Mouse (Mus musculus) forebrain, embryonic 14.5 days (tissue): Measurements from ENCODE around the gene Mafg. TPM values are rescaled to one million over a fixed set of nuclear protein-coding genes. Genes with fewer than 3 reads are reported as not detected.

Experiments used
- ATAC-seq: fragments of 200-750 bp; cut with Nextera tagmentation; 2 replicates; pipeline ENCODE4 v1.8.0; 2017; ENCODE audit warnings: mild to moderate bottlenecking, moderate library complexity
- DNase-seq: peaks from one replicate; pipeline ENCODE4 v3.0.0-alpha.2; 2015; ENCODE audit warnings: low spot score
- H3K27ac ChIP-seq: fragments of 300-500 bp; sonication (generic); 2 replicates; pipeline ENCODE4 v1.5.1; 2014; ENCODE audit warnings: low read depth, mild to moderate bottlenecking, control low read depth, low read length, moderate library complexity
- H3K27me3 ChIP-seq: fragments of 300-500 bp; sonication (generic); replicated peaks from 2 replicates; pipeline ENCODE4 v1.6.1; 2014; ENCODE audit warnings: low read length, control low read depth, mixed read lengths; ENCODE audit not compliant: control insufficient read depth, insufficient read depth
- H3K36me3 ChIP-seq: fragments of 300-500 bp; sonication (generic); 2 replicates; pipeline ENCODE4 v1.6.1; 2014; ENCODE audit warnings: low read length, control low read depth; ENCODE audit not compliant: control insufficient read depth, insufficient read depth
- H3K4me1 ChIP-seq: fragments of 300-500 bp; sonication (generic); 2 replicates; pipeline ENCODE4 v1.6.1; 2014; ENCODE audit warnings: antibody characterized with exemption, low read length, control low read depth; ENCODE audit not compliant: control insufficient read depth, insufficient read depth
- H3K4me2 ChIP-seq: fragments of 300-500 bp; sonication (generic); 2 replicates; pipeline ENCODE4 v1.6.1; 2014; ENCODE audit warnings: mild to moderate bottlenecking, control low read depth, low read length
- H3K4me3 ChIP-seq: fragments of 300-500 bp; sonication (generic); 2 replicates; pipeline ENCODE4 v1.5.1; 2014; ENCODE audit warnings: low read depth, low read length, control low read depth
- H3K9ac ChIP-seq: fragments of 300-500 bp; sonication (generic); 2 replicates; pipeline ENCODE4 v1.6.1; 2014; ENCODE audit warnings: mild to moderate bottlenecking, low read length, control low read depth, moderate library complexity
- H3K9me3 ChIP-seq: fragments of 300-500 bp; sonication (generic); replicated peaks from 2 replicates; pipeline ENCODE4 v1.6.1; 2016; ENCODE audit warnings: low read length, control low read depth, mixed read lengths; ENCODE audit not compliant: control insufficient read depth
- WGBS: fragments of 180-500 bp; shearing (Covaris S2); extraction: QIAGEN DNeasy Blood & Tissue Kit; methylation state at CpG from one replicate; pipeline ENCODE4 v1.1.7; 2014; 5-methylcytosine and 5-hydroxymethylcytosine counted together
- polyA plus RNA-seq: library from polyadenylated mRNA; unstranded; fragments of >200 nt; fragmentation: Nextera tagmentation; extraction: Ambion mirVana; gene quantifications from 2 replicates; pipeline ENCODE4 v1.2.1, GENCODE M21; 2014

Mafg gene
- polyA plus RNA-seq, 1 experiment from 2014 or later: 20.0 TPM

DNA sequence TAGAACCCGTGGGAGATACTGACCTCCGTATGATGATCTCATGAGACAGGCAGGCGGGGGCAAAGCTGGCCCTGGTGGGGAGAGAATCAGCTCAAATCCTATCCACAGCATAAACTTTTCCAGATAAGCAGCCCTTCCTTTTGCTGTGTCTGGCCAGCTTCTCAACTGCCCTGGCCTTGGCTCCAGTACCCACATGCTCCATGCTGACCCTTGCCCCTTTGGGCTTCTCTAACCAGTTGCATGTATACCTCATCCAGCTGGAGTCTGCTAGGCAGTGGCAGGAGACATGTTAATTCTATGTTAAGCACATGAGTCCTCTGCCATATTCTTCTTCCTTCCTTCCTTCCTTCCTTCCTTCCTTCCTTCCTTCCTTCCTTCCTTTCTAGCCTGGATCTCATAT lies 21.3 kb upstream of the Mafg start:
- Histone ChIP-seq H3K27me3 (peaks cover 32% of the 10 kb centered on the region), H3K4me1 (no peaks in the 10 kb centered on the region), H3K27ac (no peak overlapping the region), H3K4me3 (no peak overlapping the region), H3K9me3 (no peaks in the 10 kb centered on the region), H3K9ac (no peak overlapping the region), H3K36me3 (no peaks in the 10 kb centered on the region), H3K4me2 (no peak overlapping the region)
- DNase-seq (no peak), ATAC-seq (no peak)
- 79% methylated on average over 3 of the region's 3 CpGs for WGBS

DNA sequence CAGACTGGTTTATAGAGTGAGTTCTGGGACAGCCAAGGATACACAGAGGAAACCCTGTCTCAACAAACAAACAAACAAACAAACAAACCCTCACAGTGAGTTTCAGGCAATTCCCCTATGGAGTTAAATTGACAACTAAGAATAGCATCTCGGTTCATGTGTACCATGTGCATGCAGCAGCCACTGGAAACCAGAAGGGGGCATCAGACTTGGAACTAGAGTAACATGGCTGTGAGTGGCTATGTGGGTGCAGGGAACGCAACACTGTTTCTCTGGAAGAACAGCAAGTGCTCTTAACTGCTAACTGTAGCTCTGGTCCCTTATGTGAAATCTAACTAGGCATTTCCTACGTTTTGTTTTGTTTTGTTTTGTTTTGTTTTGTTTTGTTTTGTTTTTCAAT lies 18.5 kb upstream of the Mafg start:
- 56% methylated on average over 3 of the region's 3 CpGs for WGBS
- no peaks in the 10 kb centered on the region for H3K36me3 ChIP-seq
- H3K27me3 ChIP-seq: peaks cover 11% of the 10 kb centered on the region; the same call in 1 of the 2 replicates
- no peaks in the 10 kb centered on the region for H3K9me3 ChIP-seq
- H3K27ac ChIP-seq: no peak overlapping the region
- H3K4me1 ChIP-seq: no peaks in the 10 kb centered on the region; the same call in 1 of the 2 replicates
- no peak overlapping the region for H3K4me2 ChIP-seq
- ATAC-seq: no peak
- H3K4me3 ChIP-seq: no peak overlapping the region
- no peak for DNase-seq
- no peak overlapping the region for H3K9ac ChIP-seq

DNA sequence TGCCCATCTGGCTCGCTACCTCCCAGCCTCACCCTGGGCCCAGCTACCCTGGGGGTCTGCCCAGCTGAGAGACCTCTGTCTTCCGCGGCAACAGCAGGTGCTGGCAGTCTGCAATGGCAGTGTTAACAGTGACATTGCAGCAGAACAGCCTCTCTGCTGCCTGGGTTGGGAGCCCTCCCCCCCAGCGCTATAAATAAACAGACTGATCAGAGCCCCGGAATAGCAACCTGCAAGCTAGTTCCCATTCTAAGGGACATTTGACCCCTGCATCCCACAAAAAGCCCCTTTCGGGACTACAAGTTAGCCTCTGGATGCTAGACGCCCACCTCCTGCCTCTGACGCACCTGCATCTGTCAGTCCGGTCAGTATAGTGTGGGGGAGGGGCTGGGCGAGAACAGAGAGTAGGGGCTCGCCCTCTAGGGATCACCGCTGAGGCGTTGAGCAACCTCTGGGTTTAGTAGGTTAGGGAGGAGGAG lies 14.6 kb upstream of the Mafg start, which contains the start of gene Myadml2:
Gene Myadml2 (minus strand): TSS at position 158 of the 476 bp plus-strand sequence.
- DNase-seq (no peak), ATAC-seq (no peak)
- no peak within 1 kb of the TSS for H3K4me3 ChIP-seq
- H3K27ac ChIP-seq: no peak within 1 kb of the TSS
- peaks cover 8% of the 10 kb centered on the region; the same call in 1 of the 2 replicates for H3K27me3 ChIP-seq
- H3K9ac ChIP-seq: no peak within 1 kb of the TSS
- peak within 1 kb of the TSS; percentile 29; the same call in 1 of the 2 replicates for H3K4me2 ChIP-seq
- H3K4me1 ChIP-seq: peaks cover 4% of the 10 kb centered on the region; the same call in 1 of the 2 replicates
- no peaks in the 10 kb centered on the region for H3K9me3 ChIP-seq
- no peaks in the 10 kb centered on the region for H3K36me3 ChIP-seq
- WGBS: 6% methylated on average over 13 of the region's 13 CpGs

DNA sequence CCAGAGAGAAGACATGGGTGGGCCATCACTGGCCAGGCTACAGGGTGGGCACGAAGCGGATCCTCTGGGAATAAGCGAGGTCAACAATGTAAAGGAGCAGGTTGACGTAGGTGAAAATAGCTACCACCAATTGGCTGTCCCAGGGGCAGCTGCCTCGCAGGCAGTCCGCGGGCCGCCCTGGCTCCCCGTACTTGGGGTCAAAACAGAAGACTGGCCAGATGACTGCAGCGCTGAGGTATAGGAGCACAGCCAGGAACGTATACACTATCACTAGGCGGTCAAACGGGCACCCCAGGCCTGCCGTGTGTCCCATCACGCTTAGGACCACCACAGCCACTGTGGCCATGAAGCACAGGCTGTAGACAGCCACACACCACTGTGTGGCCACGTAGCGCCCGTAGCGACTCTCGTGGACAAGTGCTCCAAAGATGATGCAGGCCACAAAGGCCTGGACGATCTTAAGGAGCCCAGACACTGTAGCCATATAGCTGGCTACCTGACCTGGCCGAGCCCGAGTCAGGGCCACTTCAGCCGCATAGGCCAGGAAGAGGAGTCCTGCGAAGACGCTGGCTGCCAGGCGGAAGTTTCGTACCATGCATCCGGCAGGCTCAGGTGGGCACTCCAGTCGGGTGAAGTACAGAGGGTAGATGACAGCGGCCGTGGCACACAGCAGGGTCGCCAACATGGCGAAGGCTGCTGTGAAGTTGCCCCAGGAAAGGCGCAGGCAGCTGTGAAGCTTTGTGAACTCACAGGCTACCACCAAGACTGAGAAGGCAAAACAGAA lies 13.8 kb upstream of the Mafg start:
- WGBS: 82% methylated on average over 35 of the region's 35 CpGs
- H3K9ac ChIP-seq: no peak overlapping the region
- no peak overlapping the region for H3K4me2 ChIP-seq

DNA sequence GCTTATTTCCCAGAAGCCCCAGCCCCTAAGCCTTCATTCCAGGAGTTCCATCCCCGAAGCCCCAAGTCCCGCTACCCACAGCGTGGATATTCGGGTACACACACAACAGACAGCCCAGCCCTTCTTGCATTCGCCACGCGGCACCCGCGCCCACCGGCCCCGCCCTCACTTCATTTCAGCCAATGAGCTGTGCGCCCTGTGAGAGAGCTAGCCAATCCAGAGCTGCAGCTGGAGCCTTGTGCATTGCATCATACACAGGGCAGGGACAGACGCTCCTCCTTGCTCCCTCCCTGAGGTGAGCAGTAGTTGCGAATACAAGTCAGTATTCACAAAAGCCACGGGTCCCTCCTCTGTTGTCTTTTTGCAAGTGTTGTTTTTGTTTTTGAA lies 10.2 kb upstream of the Mafg start, which contains the start of gene Pycr1:
Gene Pycr1 (minus strand): TSS at position 169 of the 387 bp plus-strand sequence.
- H3K27ac ChIP-seq: no peak within 1 kb of the TSS
- peaks cover 8% of the 10 kb centered on the region; the same call in 1 of the 2 replicates for H3K27me3 ChIP-seq
- WGBS: under 1% methylated on average over 15 of the region's 15 CpGs
- peak within 1 kb of the TSS; percentile 46 for H3K4me3 ChIP-seq
- H3K4me2 ChIP-seq: peak within 1 kb of the TSS; percentile 83
- no peaks in the 10 kb centered on the region for H3K9me3 ChIP-seq
- ATAC-seq: peak; percentile 100
- no peaks in the 10 kb centered on the region for H3K36me3 ChIP-seq
- DNase-seq: peak; percentile 97
- H3K4me1 ChIP-seq: peaks cover 8% of the 10 kb centered on the region
- H3K9ac ChIP-seq: peak within 1 kb of the TSS; percentile 66

More for the DNA sequence above, 13.8 kb upstream of the Mafg start:
- Histone ChIP-seq H3K9me3 (no peaks in the 10 kb centered on the region), H3K27ac (no peak overlapping the region), H3K36me3 (no peaks in the 10 kb centered on the region), H3K4me3 (no peak overlapping the region), H3K4me1 (peaks cover 8% of the 10 kb centered on the region), H3K27me3 (peaks cover 8% of the 10 kb centered on the region; the same call in 1 of the 2 replicates)
- DNase-seq (no peak), ATAC-seq (no peak)

DNA sequence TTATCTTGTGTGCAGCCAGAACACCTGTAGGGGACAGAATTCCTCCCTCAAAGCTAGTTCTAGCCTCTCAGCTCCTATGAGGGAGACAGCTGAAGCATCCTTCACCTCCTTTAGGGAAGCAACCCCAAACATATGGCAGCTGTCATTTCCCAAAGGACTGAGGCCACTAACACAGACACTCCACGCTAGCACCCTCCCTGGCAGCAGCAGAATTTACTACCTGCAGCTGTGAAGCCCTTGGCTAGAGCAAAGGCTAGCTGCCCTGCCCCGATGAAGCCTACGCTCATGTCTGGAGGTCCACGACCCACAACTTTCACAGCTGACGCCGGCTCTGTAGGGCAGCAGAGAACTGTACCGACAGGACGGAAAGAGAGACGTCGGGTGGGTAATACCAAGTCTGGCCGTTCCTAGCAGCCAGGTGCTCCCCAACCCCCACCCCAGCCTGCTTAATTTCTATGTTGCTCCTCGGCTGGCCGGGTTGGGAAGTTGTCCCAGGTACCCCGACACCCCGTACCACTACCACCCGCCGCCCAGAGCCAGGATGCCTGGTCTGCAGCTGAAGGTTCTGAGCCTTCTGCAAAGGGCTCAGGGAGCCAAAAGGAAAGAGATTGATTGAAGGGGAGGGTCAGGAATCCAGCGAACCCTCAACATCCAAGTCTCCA lies 9.7 kb upstream of the Mafg start:
- Histone ChIP-seq H3K4me1 (peaks cover 8% of the 10 kb centered on the region), H3K9ac (peak overlapping the region; percentile 66), H3K4me2 (peak overlapping the region; percentile 83), H3K36me3 (no peaks in the 10 kb centered on the region), H3K9me3 (no peaks in the 10 kb centered on the region), H3K4me3 (peak overlapping the region; percentile 46), H3K27ac (no peak overlapping the region), H3K27me3 (peaks cover 7% of the 10 kb centered on the region; the same call in 1 of the 2 replicates)
- WGBS: 3% methylated on average over 18 of the region's 18 CpGs
- ATAC-seq (peak; percentile 65), DNase-seq (no peak)

DNA sequence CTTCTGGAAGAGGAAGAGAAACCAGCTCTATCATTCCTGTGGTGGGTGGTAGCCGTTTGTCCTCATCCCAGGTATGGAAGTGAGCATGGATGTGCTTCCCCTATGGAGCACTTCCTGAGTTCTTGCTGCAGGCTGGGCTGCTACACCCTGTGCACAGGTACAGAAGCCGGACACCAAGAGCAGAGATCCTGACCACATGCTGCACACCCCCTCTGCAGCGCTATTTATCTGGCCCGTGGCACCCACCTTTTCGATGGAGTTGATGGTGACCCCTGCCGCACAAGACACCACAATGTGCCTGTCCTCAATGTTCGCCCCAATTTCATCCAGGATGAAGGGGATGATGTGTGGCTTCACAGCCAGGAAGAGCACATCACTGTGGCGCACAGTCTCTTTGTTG lies 8.5 kb upstream of the Mafg start:
- Histone ChIP-seq H3K4me1 (peaks cover 8% of the 10 kb centered on the region), H3K27ac (no peak overlapping the region), H3K4me3 (no peak overlapping the region), H3K9ac (no peak overlapping the region), H3K9me3 (no peaks in the 10 kb centered on the region), H3K27me3 (no peaks in the 10 kb centered on the region), H3K4me2 (no peak overlapping the region), H3K36me3 (no peaks in the 10 kb centered on the region)
- DNase-seq: no peak
- no peak for ATAC-seq
- 89% methylated on average over 8 of the region's 8 CpGs for WGBS

DNA sequence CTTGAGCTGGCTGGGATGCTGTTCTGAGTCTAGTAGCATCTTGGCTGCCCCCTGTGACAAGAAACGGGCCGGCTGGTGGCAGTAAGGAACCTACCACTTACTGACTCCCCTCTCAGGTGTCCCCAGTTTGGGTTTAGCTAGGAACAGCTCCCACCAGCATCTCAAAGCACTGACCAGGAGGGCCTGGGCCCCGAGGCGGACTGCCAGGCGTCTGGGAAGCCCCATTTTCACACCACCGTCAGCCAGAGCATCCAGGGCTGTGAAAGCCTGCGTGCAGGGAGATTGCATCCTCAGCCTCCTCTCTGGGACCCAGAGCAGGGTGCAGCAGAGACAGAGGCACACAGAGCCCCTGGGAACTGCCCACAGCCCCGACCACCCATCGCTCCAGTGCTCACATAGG lies 7.9 kb upstream of the Mafg start:
- Histone ChIP-seq H3K4me2 (no peak overlapping the region), H3K9ac (no peak overlapping the region), H3K4me1 (peaks cover 8% of the 10 kb centered on the region), H3K27ac (no peak overlapping the region), H3K27me3 (no peaks in the 10 kb centered on the region), H3K4me3 (no peak overlapping the region), H3K36me3 (no peaks in the 10 kb centered on the region), H3K9me3 (no peaks in the 10 kb centered on the region)
- no peak for DNase-seq
- WGBS: 63% methylated on average over 9 of the region's 9 CpGs
- no peak for ATAC-seq
